In the genomic region with DNA sequence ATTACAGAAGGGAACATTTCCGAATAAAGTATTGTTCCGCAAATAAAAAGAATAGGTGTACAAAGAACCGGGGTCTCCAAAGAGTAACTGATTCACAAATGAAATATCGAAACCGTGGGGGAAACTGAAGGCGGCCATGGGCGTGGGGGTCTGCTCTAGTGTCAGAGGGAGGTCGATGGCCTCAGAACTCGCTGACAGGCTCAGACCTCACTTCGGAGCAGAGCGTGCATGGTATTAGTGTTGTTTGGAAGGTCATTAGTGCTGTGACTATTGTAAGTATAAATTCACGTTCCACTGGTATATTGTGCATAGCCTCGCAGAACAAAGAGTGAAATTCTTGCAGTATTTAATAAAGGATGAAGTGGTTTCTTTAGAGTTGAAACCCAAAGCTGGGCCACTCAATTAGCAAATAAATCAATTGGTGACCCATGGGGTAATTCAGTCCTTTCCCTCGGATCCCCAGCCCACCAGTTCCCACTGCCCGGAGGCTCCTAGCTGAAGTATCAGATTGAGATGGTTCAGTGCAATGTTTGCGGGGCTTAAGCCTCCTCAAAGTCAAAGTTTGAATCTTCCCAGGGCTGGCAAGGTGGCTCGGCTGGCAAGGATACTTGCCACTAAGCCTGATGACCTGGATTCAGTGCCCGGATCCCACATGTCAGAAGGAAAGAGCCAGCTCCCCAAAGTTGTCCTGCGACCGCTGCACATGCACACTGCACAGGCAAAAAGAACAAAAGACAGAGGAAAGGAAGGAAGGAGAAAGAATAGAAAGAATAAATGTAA, we compare ENCODE assay signal across 19 mouse cellular contexts.
A peak's percentile ranks its signal among the peaks of the same experiment; 100 is the strongest.
DNase-seq lines count a peak whose midpoint lies in the region; ATAC-seq lines count a peak whose summit lies in the region.
"Had no signal": no experiment of that assay in that cellular context is flagged by ENCODE, and none has a peak within 500 bp of the region (broad histone marks: within the 10 kb centered on the region; RNA-seq: fewer than 3 reads in every experiment).

No protein-coding gene starts in this region.

- H3K4me1 ChIP-seq in lung, embryonic 16.5 days (replicated peaks; ENCODE audit: control insufficient read depth, insufficient read depth, low read length), result peaks cover 8% of the 10 kb centered on the region
- H3K4me1 ChIP-seq in embryonic facial prominence, embryonic 10.5 days, result peaks cover 55% of the 10 kb centered on the region
- peaks cover 26% of the 10 kb centered on the region for H3K4me1 ChIP-seq in forebrain, embryonic 13.5 days
- peaks cover 70% of the 10 kb centered on the region for H3K4me1 ChIP-seq in limb, embryonic 10.5 days

- 78% methylated on average over 20 of the region's 20 CpGs for WGBS in lung, embryonic 16.5 days
- 52% methylated on average over 20 of the region's 20 CpGs for WGBS in embryonic facial prominence, embryonic 10.5 days
- WGBS in forebrain, embryonic 13.5 days, result 9% methylated on average over 20 of the region's 20 CpGs
- WGBS in limb, embryonic 10.5 days, result 58% methylated on average over 20 of the region's 20 CpGs

- no peak for ATAC-seq in lung, embryonic 16.5 days (ENCODE audit: low read depth)
- peak; percentile 51; the same call in 1 of the 2 replicates for ATAC-seq in forebrain, embryonic 13.5 days
- ATAC-seq: activated CD4-positive, CD25-positive, alpha-beta regulatory T cell, adult 4 months had no signal

- DNase-seq in lung, adult 18-20 months, result no peak
- DNase-seq in embryonic facial prominence, embryonic 10.5 days (ENCODE audit: low spot score), result no peak
- no peak for DNase-seq in limb, embryonic 10.5 days (ENCODE audit: low spot score)
- no peak for DNase-seq in frontal cortex, postnatal 14 days (ENCODE audit: low spot score in 2 of 2)
- DNase-seq in kidney, postnatal 10 days, result no peak
- DNase-seq in adrenal gland, adult 8-10 months, result no peak
- DNase-seq: cerebellum, adult 2 months; heart, adult 18-20 months; heart, postnatal 14 days; kidney, postnatal 25 days; layer of hippocampus, postnatal 36 days; thymus, postnatal 4 days had no signal

- no peaks in the 10 kb centered on the region for H3K36me3 ChIP-seq in lung, embryonic 16.5 days (ENCODE audit: control insufficient read depth, insufficient read depth, low read length)
- H3K36me3 ChIP-seq in embryonic facial prominence, embryonic 10.5 days (replicated peaks), result no peaks in the 10 kb centered on the region
- H3K36me3 ChIP-seq in forebrain, embryonic 13.5 days (ENCODE audit: poor library complexity, severe bottlenecking), result no peaks in the 10 kb centered on the region
- no peaks in the 10 kb centered on the region for H3K36me3 ChIP-seq in limb, embryonic 10.5 days
- H3K36me3 ChIP-seq: embryonic facial prominence, embryonic 12.5 days; liver, embryonic 15.5 days had no signal

- H3K4me3 ChIP-seq in lung, embryonic 16.5 days (ENCODE audit: low read length), result no peak overlapping the region
- no peak overlapping the region for H3K4me3 ChIP-seq in embryonic facial prominence, embryonic 10.5 days
- H3K4me3 ChIP-seq in forebrain, embryonic 13.5 days, result no peak overlapping the region
- no peak overlapping the region for H3K4me3 ChIP-seq in limb, embryonic 10.5 days
- H3K4me3 ChIP-seq: embryonic facial prominence, embryonic 12.5 days; liver, embryonic 15.5 days; myocyte had no signal

- H3K27ac ChIP-seq in lung, embryonic 16.5 days (ENCODE audit: low read length), result no peak overlapping the region; the same call in 1 of the 2 replicates
- H3K27ac ChIP-seq in embryonic facial prominence, embryonic 10.5 days (replicated peaks), result peak overlapping the region; percentile 80
- no peak overlapping the region for H3K27ac ChIP-seq in forebrain, embryonic 13.5 days
- peak overlapping the region; percentile 85 for H3K27ac ChIP-seq in limb, embryonic 10.5 days
- H3K27ac ChIP-seq: embryonic facial prominence, embryonic 12.5 days; liver, embryonic 15.5 days; macrophage had no signal

- peak overlapping the region; percentile 9; the same call in 1 of the 2 replicates for H3K9ac ChIP-seq in lung, embryonic 16.5 days (ENCODE audit: low read length)
- H3K9ac ChIP-seq in forebrain, embryonic 13.5 days, result no peak overlapping the region
- H3K9ac ChIP-seq: embryonic facial prominence, embryonic 12.5 days; liver, embryonic 15.5 days had no signal

- H3K27me3 ChIP-seq in lung, embryonic 16.5 days (ENCODE audit: control insufficient read depth, insufficient read depth, low read depth, low read length), result no peaks in the 10 kb centered on the region
- peaks cover 24% of the 10 kb centered on the region for H3K27me3 ChIP-seq in embryonic facial prominence, embryonic 10.5 days (replicated peaks; ENCODE audit: low read depth, poor library complexity, severe bottlenecking)
- H3K27me3 ChIP-seq in forebrain, embryonic 13.5 days, result peaks cover 16% of the 10 kb centered on the region; the same call in 1 of the 2 replicates
- 0 out of 2 replicates have a peak, but pooled peaks cover 4% of the 10 kb centered on the region for H3K27me3 ChIP-seq in limb, embryonic 10.5 days (ENCODE audit: low read depth, poor library complexity, severe bottlenecking)
- H3K27me3 ChIP-seq: embryonic facial prominence, embryonic 12.5 days; liver, embryonic 15.5 days had no signal

- no peaks in the 10 kb centered on the region; the same call in 1 of the 2 replicates for H3K9me3 ChIP-seq in lung, embryonic 16.5 days (ENCODE audit: control insufficient read depth, low read length)
- no peaks in the 10 kb centered on the region for H3K9me3 ChIP-seq in embryonic facial prominence, embryonic 10.5 days
- no peaks in the 10 kb centered on the region for H3K9me3 ChIP-seq in forebrain, embryonic 13.5 days (replicated peaks)
- H3K9me3 ChIP-seq in limb, embryonic 10.5 days (replicated peaks), result no peaks in the 10 kb centered on the region
- H3K9me3 ChIP-seq: embryonic facial prominence, embryonic 12.5 days; liver, embryonic 15.5 days had no signal

- no peak overlapping the region for H3K4me2 ChIP-seq in lung, embryonic 16.5 days (ENCODE audit: low read depth, low read length)
- peak overlapping the region; percentile 42 for H3K4me2 ChIP-seq in forebrain, embryonic 13.5 days
- H3K4me2 ChIP-seq: embryonic facial prominence, embryonic 12.5 days; liver, embryonic 15.5 days had no signal

Comparison
In these comparisons a context has a peak if more than half of its experiments do, and no peak if none do; other contexts are left out.
1. H3K27ac ChIP-seq: peak in embryonic facial prominence, embryonic 10.5 days (single experiment) and limb, embryonic 10.5 days (single experiment); none in lung, embryonic 16.5 days (single experiment) and forebrain, embryonic 13.5 days (single experiment).